Mouse (Mus musculus) kidney, postnatal 0 days (tissue): ENCODE data around the gene Zfand6. TPM values are rescaled to one million over a fixed set of nuclear protein-coding genes. Genes with fewer than 3 reads are reported as not detected.

Source experiments
- ATAC-seq: fragments of 200-750 bp; cut with Nextera tagmentation; replicated peaks from 2 replicates; pipeline ENCODE4 v1.8.0; 2017; ENCODE audit warnings: low read depth, moderate number of reproducible peaks, moderate TSS enrichment, moderate library complexity; ENCODE audit not compliant: low FRiP score
- DNase-seq: peaks from one replicate; pipeline ENCODE4 v3.0.0-alpha.2; 2016; ENCODE audit warnings: low spot score
- H3K27ac ChIP-seq: fragments of 300-500 bp; sonication (generic); 2 replicates; pipeline ENCODE4 v1.5.1; 2014; ENCODE audit warnings: mild to moderate bottlenecking
- H3K27me3 ChIP-seq: fragments of 300-500 bp; sonication (generic); 2 replicates; pipeline ENCODE4 v1.6.1; 2014; ENCODE audit warnings: low read length, mixed read lengths; ENCODE audit not compliant: insufficient read depth
- H3K36me3 ChIP-seq: fragments of 300-500 bp; sonication (generic); 2 replicates; pipeline ENCODE4 v1.6.1; 2014; ENCODE audit warnings: low read length, mixed read lengths; ENCODE audit not compliant: insufficient read depth
- H3K4me1 ChIP-seq: fragments of 300-500 bp; sonication (generic); replicated peaks from 2 replicates; pipeline ENCODE4 v1.6.1; 2014; ENCODE audit warnings: antibody characterized with exemption, low read length, mixed read lengths; ENCODE audit not compliant: insufficient read depth
- H3K4me2 ChIP-seq: fragments of 300-500 bp; sonication (generic); 2 replicates; pipeline ENCODE4 v1.6.1; 2014; ENCODE audit warnings: mild to moderate bottlenecking, low read length, moderate library complexity, mixed read lengths
- H3K4me3 ChIP-seq: fragments of 300-500 bp; sonication (generic); replicated peaks from 2 replicates; pipeline ENCODE4 v1.5.1; 2014; ENCODE audit warnings: low read depth, low read length
- H3K9ac ChIP-seq: fragments of 300-500 bp; sonication (generic); 2 replicates; pipeline ENCODE4 v1.6.1; 2014; ENCODE audit warnings: low read depth, low read length
- H3K9me3 ChIP-seq: fragments of 300-500 bp; sonication (generic); replicated peaks from 2 replicates; pipeline ENCODE4 v1.6.1; 2016; ENCODE audit warnings: low read length, inconsistent platforms, mixed read lengths
- CTCF ChIP-seq: IDR thresholded peaks from 2 replicates; pipeline ENCODE4 v1.5.1; 2016; ENCODE audit warnings: antibody characterized with exemption, low read depth, mild to moderate bottlenecking, moderate library complexity
- WGBS: fragments of 180-500 bp; shearing (Covaris S2); extraction: QIAGEN DNeasy Blood & Tissue Kit; methylation state at CpG from one replicate; pipeline ENCODE4 v1.1.7; 2014; 5-methylcytosine and 5-hydroxymethylcytosine counted together
- polyA plus RNA-seq: library from polyadenylated mRNA; unstranded; fragments of >200 nt; fragmentation: Nextera tagmentation; extraction: Ambion mirVana; gene quantifications from 2 replicates; pipeline ENCODE4 v1.2.1, GENCODE M21; 2015

Zfand6 gene
- polyA plus RNA-seq, 1 experiment from 2014 or later, result 198 TPM

DNA sequence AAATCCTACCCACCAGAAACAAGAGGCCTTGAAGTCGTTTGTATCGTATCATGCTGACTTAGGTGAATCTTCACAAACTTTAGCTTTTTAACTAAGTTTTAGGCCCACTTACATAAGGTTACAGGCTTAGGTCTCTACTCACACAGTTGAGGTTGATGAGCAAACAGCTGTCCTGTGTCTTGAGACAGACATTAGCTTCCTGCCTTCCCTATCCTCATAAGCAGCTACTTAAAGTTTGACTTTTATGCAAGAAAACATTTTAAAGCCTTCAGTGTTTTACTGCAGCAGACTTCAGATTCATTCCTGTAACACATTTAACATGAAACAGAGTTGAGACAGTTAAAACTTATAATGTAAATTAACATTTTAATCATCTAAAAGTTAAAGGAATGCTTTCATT is 37.0 kb downstream of the Zfand6 start:
- H3K4me2 ChIP-seq, result no peak overlapping the region
- H3K9me3 ChIP-seq, result no peaks in the 10 kb centered on the region
- no peaks in the 10 kb centered on the region for H3K27me3 ChIP-seq
- no peak overlapping the region for H3K4me3 ChIP-seq
- ATAC-seq (no peak), DNase-seq (peak; percentile 65)
- H3K4me1 ChIP-seq, result no peaks in the 10 kb centered on the region; the same call in 1 of the 2 replicates
- H3K27ac ChIP-seq, result no peak overlapping the region
- H3K36me3 ChIP-seq, result no peaks in the 10 kb centered on the region
- TF ChIP-seq CTCF, result no peak
- no peak overlapping the region for H3K9ac ChIP-seq
- 62% methylated on average over 2 of the region's 2 CpGs for WGBS

DNA sequence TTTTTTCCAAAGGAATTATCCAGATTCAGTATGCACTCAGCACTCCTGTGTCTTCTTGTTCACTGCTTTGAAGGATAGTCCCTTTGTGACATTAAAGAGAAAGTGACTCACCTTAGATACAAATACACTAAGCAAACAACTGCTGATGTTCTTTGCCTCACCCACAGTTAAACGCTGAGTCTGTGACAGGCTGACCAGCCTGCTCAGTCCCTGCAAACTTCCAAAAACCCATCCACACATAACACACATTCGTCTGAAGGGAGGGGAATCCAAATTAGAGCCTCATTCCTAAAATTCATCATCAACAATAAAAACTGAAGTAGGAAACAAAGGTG is 37.8 kb downstream of the Zfand6 start:
- Histone ChIP-seq H3K4me1 (no peaks in the 10 kb centered on the region; the same call in 1 of the 2 replicates), H3K9ac (no peak overlapping the region), H3K4me2 (no peak overlapping the region), H3K9me3 (no peaks in the 10 kb centered on the region), H3K36me3 (no peaks in the 10 kb centered on the region), H3K4me3 (no peak overlapping the region), H3K27ac (no peak overlapping the region), H3K27me3 (no peaks in the 10 kb centered on the region)
- DNase-seq, result no peak
- WGBS, result 56% methylated on average over 2 of the region's 2 CpGs
- no peak for ATAC-seq
- TF ChIP-seq CTCF, result no peak

GRCm38 (mm10) chr7:84651303-84651986 is 38.3 kb downstream of the Zfand6 start:
- no peaks in the 10 kb centered on the region for H3K9me3 ChIP-seq
- no peaks in the 10 kb centered on the region for H3K36me3 ChIP-seq
- H3K27me3 ChIP-seq, result no peaks in the 10 kb centered on the region
- H3K4me3 ChIP-seq, result no peak overlapping the region
- no peak overlapping the region for H3K27ac ChIP-seq
- DNase-seq, result no peak
- TF ChIP-seq CTCF, result no peak
- no peak overlapping the region for H3K4me2 ChIP-seq
- H3K9ac ChIP-seq, result no peak overlapping the region
- 87% methylated on average over 4 of the region's 4 CpGs for WGBS
- no peaks in the 10 kb centered on the region; the same call in 1 of the 2 replicates for H3K4me1 ChIP-seq
- no peak for ATAC-seq

- DNase-seq (no peak), ATAC-seq (no peak)
- H3K9ac ChIP-seq, result no peak overlapping the region
- H3K4me3 ChIP-seq, result no peak overlapping the region
- TF ChIP-seq CTCF, result no peak
- no peak overlapping the region for H3K4me2 ChIP-seq
- H3K9me3 ChIP-seq, result no peaks in the 10 kb centered on the region
- H3K27ac ChIP-seq, result no peak overlapping the region
- H3K4me1 ChIP-seq, result no peaks in the 10 kb centered on the region; the same call in 1 of the 2 replicates
- no peaks in the 10 kb centered on the region for H3K36me3 ChIP-seq
- 94% methylated on average over 2 of the region's 2 CpGs for WGBS
- H3K27me3 ChIP-seq, result no peaks in the 10 kb centered on the region
Measured at GRCm38 (mm10) chr7:84649016-84649415, 40.7 kb downstream of the Zfand6 start.

- H3K9ac ChIP-seq, result no peak overlapping the region
- no peak for ATAC-seq
Measured at GRCm38 (mm10) chr7:84646256-84646655, 43.5 kb downstream of the Zfand6 start.

GRCm38 (mm10) chr7:84643270-84643998 is 46.3 kb downstream of the Zfand6 start:
- Histone ChIP-seq H3K36me3 (0 out of 2 replicates have a peak, but pooled peaks cover 3% of the 10 kb centered on the region), H3K4me2 (no peak overlapping the region), H3K27ac (no peak overlapping the region), H3K9me3 (no peaks in the 10 kb centered on the region), H3K4me1 (no peaks in the 10 kb centered on the region), H3K27me3 (no peaks in the 10 kb centered on the region), H3K4me3 (no peak overlapping the region), H3K9ac (no peak overlapping the region)
- ATAC-seq, result no peak
- 91% methylated on average over 6 of the region's 6 CpGs for WGBS
- DNase-seq, result no peak
- no peak for TF ChIP-seq CTCF

More at GRCm38 (mm10) chr7:84646256-84646655, 43.5 kb downstream of the Zfand6 start:
- no peak overlapping the region for H3K27ac ChIP-seq
- no peak overlapping the region for H3K4me2 ChIP-seq
- H3K9me3 ChIP-seq, result no peaks in the 10 kb centered on the region
- no peaks in the 10 kb centered on the region for H3K36me3 ChIP-seq
- no peak for DNase-seq
- H3K4me1 ChIP-seq, result no peaks in the 10 kb centered on the region
- H3K27me3 ChIP-seq, result no peaks in the 10 kb centered on the region
- no peak for TF ChIP-seq CTCF
- 81% methylated on average over 1 of the region's 1 CpGs for WGBS
- no peak overlapping the region for H3K4me3 ChIP-seq
